17 mouse cellular contexts compared by ENCODE assay signal in genomic region chr3:104435947-104436346, GRCm38 (mm10).
"Had no signal": no experiment of that assay in that cellular context is flagged by ENCODE, and none has a peak within 500 bp of the region (broad histone marks: within the 10 kb centered on the region; RNA-seq: fewer than 3 reads in every experiment).

No protein-coding gene starts in this region.

- H3K9ac ChIP-seq: liver, embryonic 14.5 days; lung, embryonic 15.5 days; midbrain, embryonic 12.5 days; neural tube, embryonic 13.5 days; neural tube, embryonic 15.5 days had no signal

- H3K36me3 ChIP-seq: lung, embryonic 15.5 days; midbrain, embryonic 12.5 days; neural tube, embryonic 13.5 days; neural tube, embryonic 15.5 days had no signal

- H3K4me1 ChIP-seq: neural tube, embryonic 15.5 days had no signal

- H3K27me3 ChIP-seq: lung, embryonic 15.5 days; midbrain, embryonic 12.5 days; neural tube, embryonic 13.5 days; neural tube, embryonic 15.5 days had no signal

- DNase-seq: lung, postnatal 10 days; lung, postnatal 4 days; midbrain, embryonic 14.5 days; retina, postnatal 1 day; right cerebral cortex, adult 18-20 months; right cerebral cortex, postnatal 25 days; right cerebral cortex, postnatal 4 days; spleen, adult 18-20 months; thymus, adult 18-20 months; thymus, postnatal 14 days; thymus, postnatal 36 days had no signal

- H3K27ac ChIP-seq: liver, embryonic 14.5 days; lung, embryonic 15.5 days; midbrain, embryonic 12.5 days; neural tube, embryonic 13.5 days; neural tube, embryonic 15.5 days had no signal

- H3K4me3 ChIP-seq: lung, embryonic 15.5 days; midbrain, embryonic 12.5 days; myocyte; neural tube, embryonic 13.5 days; neural tube, embryonic 15.5 days had no signal
